Mouse (Mus musculus) neural tube, embryonic 13.5 days (tissue): ENCODE data around the gene Ints12. TPM values are rescaled to one million over a fixed set of nuclear protein-coding genes. Genes with fewer than 3 reads are reported as not detected.

Source experiments
- ATAC-seq: fragments of 200-750 bp; cut with Nextera tagmentation; 2 replicates; pipeline ENCODE4 v1.8.0; 2017; ENCODE audit warnings: low read depth, mild to moderate bottlenecking, moderate TSS enrichment, moderate library complexity
- H3K27ac ChIP-seq: fragments of 300-500 bp; sonication (generic); replicated peaks from 2 replicates; pipeline ENCODE4 v1.5.1; 2015; ENCODE audit warnings: moderate library complexity, mild to moderate bottlenecking, inconsistent platforms
- H3K27me3 ChIP-seq: fragments of 300-500 bp; sonication (generic); 2 replicates; pipeline ENCODE4 v1.6.1; 2015; ENCODE audit warnings: mild to moderate bottlenecking, inconsistent platforms
- H3K36me3 ChIP-seq: fragments of 300-500 bp; sonication (generic); 2 replicates; pipeline ENCODE4 v1.6.1; 2015; ENCODE audit warnings: mild to moderate bottlenecking, inconsistent platforms
- H3K4me1 ChIP-seq: fragments of 300-500 bp; sonication (generic); replicated peaks from 2 replicates; pipeline ENCODE4 v1.6.1; 2015; ENCODE audit warnings: inconsistent platforms
- H3K4me2 ChIP-seq: fragments of 300-500 bp; sonication (generic); 2 replicates; pipeline ENCODE4 v1.6.1; 2015; ENCODE audit warnings: inconsistent platforms, mild to moderate bottlenecking, moderate library complexity
- H3K4me3 ChIP-seq: fragments of 300-500 bp; sonication (generic); 2 replicates; pipeline ENCODE4 v1.5.1; 2015; ENCODE audit warnings: mild to moderate bottlenecking, inconsistent platforms
- H3K9ac ChIP-seq: fragments of 300-500 bp; sonication (generic); 2 replicates; pipeline ENCODE4 v1.6.1; 2015; ENCODE audit warnings: moderate library complexity, mild to moderate bottlenecking, inconsistent platforms
- H3K9me3 ChIP-seq: fragments of 300-500 bp; sonication (generic); 2 replicates; pipeline ENCODE4 v1.6.1; 2016; ENCODE audit warnings: inconsistent platforms
- WGBS: fragments of 180-500 bp; shearing (Covaris S2); methylation state at CpG from one replicate; pipeline ENCODE4 v1.1.7; 2015; 5-methylcytosine and 5-hydroxymethylcytosine counted together
- polyA plus RNA-seq: library from polyadenylated mRNA; unstranded; fragments of >200 nt; fragmentation: Nextera tagmentation; extraction: Ambion mirVana; gene quantifications from 2 replicates; pipeline ENCODE4 v1.2.1, GENCODE M21; 2015

Ints12 gene
- polyA plus RNA-seq, result 18.0 and 21.9 TPM in 2 replicates

GRCm38 (mm10) chr3:133091664-133092273 lies at the start of gene Ints12, which contains the start of gene Gstcd:
Ints12 (plus strand) TSS chr3:133091840.
Gstcd (minus strand) TSS chr3:133092033.
- ATAC-seq, result peak; percentile 98
- Histone ChIP-seq H3K9me3 (no peaks in the 10 kb centered on the region), H3K27me3 (no peaks in the 10 kb centered on the region), H3K4me3 (peak within 1 kb of the TSS; percentile 79), H3K36me3 (peaks cover 2% of the 10 kb centered on the region; the same call in 1 of the 2 replicates), H3K9ac (peak within 1 kb of the TSS; percentile 95), H3K27ac (peak within 1 kb of the TSS; percentile 97), H3K4me2 (peak within 1 kb of the TSS; percentile 66), H3K4me1 (peaks cover 34% of the 10 kb centered on the region)
- under 1% methylated on average over 53 of the region's 53 CpGs for WGBS

GRCm38 (mm10) chr3:133052068-133052467 lies 39.6 kb upstream of the Ints12 start:
- H3K27ac ChIP-seq, result no peak overlapping the region
- WGBS, result 38% methylated on average over 2 of the region's 2 CpGs
- H3K36me3 ChIP-seq, result peaks cover 6% of the 10 kb centered on the region; the same call in 1 of the 2 replicates
- H3K9me3 ChIP-seq, result no peaks in the 10 kb centered on the region
- no peaks in the 10 kb centered on the region for H3K27me3 ChIP-seq
- H3K4me2 ChIP-seq, result no peak overlapping the region
- no peak overlapping the region for H3K9ac ChIP-seq
- no peak for ATAC-seq
- H3K4me1 ChIP-seq, result no peaks in the 10 kb centered on the region
- no peak overlapping the region for H3K4me3 ChIP-seq

GRCm38 (mm10) chr3:133075560-133075959 lies 16.1 kb upstream of the Ints12 start:
- no peak overlapping the region for H3K4me2 ChIP-seq
- H3K36me3 ChIP-seq, result peaks cover 6% of the 10 kb centered on the region
- H3K4me1 ChIP-seq, result no peaks in the 10 kb centered on the region
- H3K27me3 ChIP-seq, result no peaks in the 10 kb centered on the region
- H3K9me3 ChIP-seq, result no peaks in the 10 kb centered on the region
- no peak for ATAC-seq
- 94% methylated on average over 10 of the region's 10 CpGs for WGBS
- H3K27ac ChIP-seq, result no peak overlapping the region
- no peak overlapping the region for H3K4me3 ChIP-seq
- H3K9ac ChIP-seq, result no peak overlapping the region

GRCm38 (mm10) chr3:133082736-133083135 lies 8.9 kb upstream of the Ints12 start:
- no peak overlapping the region for H3K4me3 ChIP-seq
- no peak overlapping the region for H3K27ac ChIP-seq
- no peaks in the 10 kb centered on the region for H3K27me3 ChIP-seq
- WGBS, result 95% methylated on average over 5 of the region's 5 CpGs
- H3K36me3 ChIP-seq, result peaks cover 27% of the 10 kb centered on the region
- H3K4me1 ChIP-seq, result no peaks in the 10 kb centered on the region
- no peak overlapping the region for H3K4me2 ChIP-seq
- no peaks in the 10 kb centered on the region for H3K9me3 ChIP-seq
- ATAC-seq, result no peak
- no peak overlapping the region for H3K9ac ChIP-seq

- no peaks in the 10 kb centered on the region for H3K9me3 ChIP-seq
- no peaks in the 10 kb centered on the region for H3K27me3 ChIP-seq
- no peak overlapping the region for H3K27ac ChIP-seq
- peaks cover 27% of the 10 kb centered on the region for H3K36me3 ChIP-seq
- WGBS, result 80% methylated on average over 3 of the region's 3 CpGs
- no peak overlapping the region for H3K4me2 ChIP-seq
- ATAC-seq, result 0 out of 2 replicates have a peak, but pooled peaks have one; percentile 72
- H3K4me1 ChIP-seq, result peaks cover 10% of the 10 kb centered on the region
- H3K9ac ChIP-seq, result no peak overlapping the region
- no peak overlapping the region for H3K4me3 ChIP-seq
Observed at GRCm38 (mm10) chr3:133085858-133086257, 5.8 kb upstream of the Ints12 start.

- H3K9me3 ChIP-seq, result no peaks in the 10 kb centered on the region
- no peak for ATAC-seq
- no peaks in the 10 kb centered on the region for H3K36me3 ChIP-seq
- peak overlapping the region; percentile 95 for H3K9ac ChIP-seq
- peaks cover 34% of the 10 kb centered on the region for H3K4me1 ChIP-seq
- peak overlapping the region; percentile 66 for H3K4me2 ChIP-seq
- peak overlapping the region; percentile 79 for H3K4me3 ChIP-seq
- peak overlapping the region; percentile 97 for H3K27ac ChIP-seq
- H3K27me3 ChIP-seq, result no peaks in the 10 kb centered on the region
- 7% methylated on average over 11 of the region's 11 CpGs for WGBS
Observed at GRCm38 (mm10) chr3:133090247-133091120, 1.2 kb upstream of the Ints12 start.

- Histone ChIP-seq H3K27ac (peak overlapping the region; percentile 97), H3K4me2 (peak overlapping the region; percentile 66), H3K9ac (peak overlapping the region; percentile 95), H3K9me3 (no peaks in the 10 kb centered on the region), H3K4me3 (peak overlapping the region; percentile 79), H3K4me1 (peaks cover 34% of the 10 kb centered on the region), H3K36me3 (no peaks in the 10 kb centered on the region), H3K27me3 (no peaks in the 10 kb centered on the region)
- under 1% methylated on average over 44 of the region's 44 CpGs for WGBS
- peak; percentile 87 for ATAC-seq
Observed at GRCm38 (mm10) chr3:133091121-133091663, 448 bp upstream of the Ints12 start.

- Histone ChIP-seq H3K9me3 (no peaks in the 10 kb centered on the region), H3K27me3 (no peaks in the 10 kb centered on the region), H3K4me2 (peak overlapping the region; percentile 66), H3K4me3 (peak overlapping the region; percentile 79), H3K36me3 (peaks cover 6% of the 10 kb centered on the region; the same call in 1 of the 2 replicates), H3K27ac (peak overlapping the region; percentile 97), H3K4me1 (peaks cover 34% of the 10 kb centered on the region), H3K9ac (peak overlapping the region; percentile 95)
- no peak; the same call in 1 of the 2 replicates for ATAC-seq
- WGBS, result under 1% methylated on average over 7 of the region's 7 CpGs
Observed at GRCm38 (mm10) chr3:133092274-133092853, 724 bp downstream of the Ints12 start.

- Histone ChIP-seq H3K27ac (no peak overlapping the region), H3K27me3 (no peaks in the 10 kb centered on the region), H3K4me3 (peak overlapping the region; percentile 79), H3K9me3 (no peaks in the 10 kb centered on the region), H3K4me2 (peak overlapping the region; percentile 66), H3K4me1 (peaks cover 34% of the 10 kb centered on the region), H3K36me3 (peaks cover 9% of the 10 kb centered on the region), H3K9ac (peak overlapping the region; percentile 95)
- ATAC-seq, result no peak
- 87% methylated on average over 1 of the region's 1 CpGs for WGBS
Observed at GRCm38 (mm10) chr3:133092936-133093335, 1.3 kb downstream of the Ints12 start.

GRCm38 (mm10) chr3:133094305-133094704 lies 2.7 kb downstream of the Ints12 start:
- no peaks in the 10 kb centered on the region for H3K9me3 ChIP-seq
- WGBS, result 49% methylated on average over 1 of the region's 1 CpGs
- no peak overlapping the region for H3K9ac ChIP-seq
- peaks cover 21% of the 10 kb centered on the region for H3K36me3 ChIP-seq
- no peaks in the 10 kb centered on the region for H3K27me3 ChIP-seq
- H3K4me1 ChIP-seq, result peaks cover 34% of the 10 kb centered on the region
- H3K4me2 ChIP-seq, result no peak overlapping the region
- ATAC-seq, result no peak
- H3K27ac ChIP-seq, result no peak overlapping the region
- H3K4me3 ChIP-seq, result no peak overlapping the region

- H3K36me3 ChIP-seq, result peaks cover 47% of the 10 kb centered on the region
Observed at GRCm38 (mm10) chr3:133097936-133098335, 6.3 kb downstream of the Ints12 start.

More at GRCm38 (mm10) chr3:133097936-133098335, 6.3 kb downstream of the Ints12 start:
- no peaks in the 10 kb centered on the region for H3K9me3 ChIP-seq
- no peak overlapping the region for H3K9ac ChIP-seq
- H3K4me1 ChIP-seq, result peaks cover 17% of the 10 kb centered on the region
- H3K4me2 ChIP-seq, result no peak overlapping the region
- no peak for ATAC-seq
- WGBS, result 96% methylated on average over 6 of the region's 6 CpGs
- H3K27ac ChIP-seq, result no peak overlapping the region
- H3K27me3 ChIP-seq, result no peaks in the 10 kb centered on the region
- H3K4me3 ChIP-seq, result no peak overlapping the region
